Mouse (Mus musculus): ENCODE measurements at regions not wholly inside any gene's neighbourhood (a gene's known extent, or its start where the extent isn't known, plus 50 kb on each side); places are given as distances from the start of the nearest gene placed in this dataset.
A peak's percentile ranks its signal among the peaks of the same experiment; 100 is the strongest.

DNA sequence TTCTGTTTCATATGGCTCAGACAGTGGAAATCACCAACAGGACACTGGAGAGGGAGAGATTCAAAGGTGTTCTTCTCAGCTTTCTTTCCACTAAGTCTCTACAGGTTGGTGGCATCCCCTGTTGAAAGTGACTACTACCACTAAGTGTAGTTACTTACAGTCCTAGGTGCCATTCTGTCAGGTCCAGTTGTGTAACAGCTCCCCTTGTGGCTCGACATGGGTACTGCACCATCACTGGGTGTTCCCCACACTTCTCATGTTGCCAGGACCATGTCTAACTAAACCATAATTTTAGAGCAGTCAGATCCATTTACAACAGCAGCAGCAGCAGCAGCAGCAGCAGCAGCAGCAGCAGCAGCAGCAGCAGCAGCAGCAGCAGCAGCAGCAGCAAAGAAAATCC lies 151.1 kb downstream of the Foxa2 start:
- ATAC-seq (ENCODE audit: low FRiP score, low TSS enrichment) (no peak), DNase-seq (peak; percentile 75)
- H3K4me1 ChIP-seq (ENCODE audit: control insufficient read depth, insufficient read depth, low read length): no peaks in the 10 kb centered on the region
- no peak overlapping the region for H3K9ac ChIP-seq (replicated peaks; ENCODE audit: low read length)
- H3K27me3 ChIP-seq (ENCODE audit: control insufficient read depth, insufficient read depth, low read length): no peaks in the 10 kb centered on the region
- no peak overlapping the region for H3K4me2 ChIP-seq (ENCODE audit: low read length)
- H3K36me3 ChIP-seq (ENCODE audit: control insufficient read depth, insufficient read depth, low read length): no peaks in the 10 kb centered on the region
- H3K4me3 ChIP-seq (replicated peaks; ENCODE audit: low read depth, low read length): no peak overlapping the region
- WGBS: 0% methylated on average over 1 of the region's 1 CpGs
- H3K9me3 ChIP-seq (ENCODE audit: control insufficient read depth, low read length): no peaks in the 10 kb centered on the region
- H3K27ac ChIP-seq (replicated peaks; ENCODE audit: low read depth, low read length): no peak overlapping the region

GRCm38 (mm10) chr2:147894213-147894612 lies 152.6 kb downstream of the Foxa2 start:
- no peak for DNase-seq
- 13% methylated on average over 1 of the region's 1 CpGs for WGBS

GRCm38 (mm10) chr2:147886191-147886590 lies 160.6 kb downstream of the Foxa2 start:
- WGBS: 59% methylated on average over 6 of the region's 6 CpGs
- Histone ChIP-seq H3K9me3 (ENCODE audit: control insufficient read depth, low read length) (no peaks in the 10 kb centered on the region), H3K4me2 (ENCODE audit: low read length) (no peak overlapping the region), H3K4me1 (ENCODE audit: control insufficient read depth, insufficient read depth, low read length) (no peaks in the 10 kb centered on the region), H3K27ac (replicated peaks; ENCODE audit: low read depth, low read length) (no peak overlapping the region), H3K4me3 (replicated peaks; ENCODE audit: low read depth, low read length) (no peak overlapping the region), H3K36me3 (ENCODE audit: control insufficient read depth, insufficient read depth, low read length) (no peaks in the 10 kb centered on the region), H3K9ac (replicated peaks; ENCODE audit: low read length) (no peak overlapping the region), H3K27me3 (ENCODE audit: control insufficient read depth, insufficient read depth, low read length) (no peaks in the 10 kb centered on the region)
- no peak for DNase-seq
- ATAC-seq (ENCODE audit: low FRiP score, low TSS enrichment): no peak

More at GRCm38 (mm10) chr2:147894213-147894612, 152.6 kb downstream of the Foxa2 start:
- no peak overlapping the region for H3K4me3 ChIP-seq (replicated peaks; ENCODE audit: low read depth, low read length)
- H3K27me3 ChIP-seq (ENCODE audit: control insufficient read depth, insufficient read depth, low read length): no peaks in the 10 kb centered on the region
- H3K9ac ChIP-seq (replicated peaks; ENCODE audit: low read length): no peak overlapping the region
- no peaks in the 10 kb centered on the region for H3K4me1 ChIP-seq (ENCODE audit: control insufficient read depth, insufficient read depth, low read length)
- H3K27ac ChIP-seq (replicated peaks; ENCODE audit: low read depth, low read length): no peak overlapping the region
- ATAC-seq (ENCODE audit: low FRiP score, low TSS enrichment): no peak
- no peak overlapping the region for H3K4me2 ChIP-seq (ENCODE audit: low read length)
- H3K36me3 ChIP-seq (ENCODE audit: control insufficient read depth, insufficient read depth, low read length): no peaks in the 10 kb centered on the region
- no peaks in the 10 kb centered on the region for H3K9me3 ChIP-seq (ENCODE audit: control insufficient read depth, low read length)

DNA sequence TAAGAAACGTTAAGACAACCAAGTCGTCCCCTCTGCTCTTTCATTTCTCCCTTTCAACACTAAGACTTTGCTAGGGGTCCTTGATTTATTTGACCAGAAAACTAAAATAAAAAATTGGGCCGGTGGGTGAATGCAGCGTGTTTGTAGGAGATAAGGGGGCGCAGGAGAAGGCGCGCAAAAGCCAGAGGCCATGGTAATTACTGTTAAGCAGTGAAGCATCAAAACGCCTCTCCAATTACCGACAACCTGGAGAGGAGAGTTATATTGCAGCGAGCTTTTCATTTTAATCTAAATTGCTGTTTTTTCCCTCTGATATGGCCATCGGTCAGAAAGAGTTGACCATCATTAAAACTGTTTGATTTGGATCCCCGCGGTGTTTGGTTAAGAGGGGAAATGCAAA lies 168.9 kb downstream of the Foxa2 start:
- peaks cover 8% of the 10 kb centered on the region; the same call in 1 of the 2 replicates for H3K27me3 ChIP-seq (ENCODE audit: control insufficient read depth, insufficient read depth, low read length)
- DNase-seq (peak; percentile 48), ATAC-seq (ENCODE audit: low FRiP score, low TSS enrichment) (no peak)
- no peak overlapping the region for H3K27ac ChIP-seq (replicated peaks; ENCODE audit: low read depth, low read length)
- no peak overlapping the region for H3K4me3 ChIP-seq (replicated peaks; ENCODE audit: low read depth, low read length)
- H3K4me2 ChIP-seq (ENCODE audit: low read length): peak overlapping the region; percentile 64
- no peaks in the 10 kb centered on the region for H3K9me3 ChIP-seq (ENCODE audit: control insufficient read depth, low read length)
- no peak overlapping the region for H3K9ac ChIP-seq (replicated peaks; ENCODE audit: low read length)
- WGBS: 12% methylated on average over 13 of the region's 13 CpGs
- H3K36me3 ChIP-seq (ENCODE audit: control insufficient read depth, insufficient read depth, low read length): no peaks in the 10 kb centered on the region
- H3K4me1 ChIP-seq (ENCODE audit: control insufficient read depth, insufficient read depth, low read length): peaks cover 19% of the 10 kb centered on the region

DNA sequence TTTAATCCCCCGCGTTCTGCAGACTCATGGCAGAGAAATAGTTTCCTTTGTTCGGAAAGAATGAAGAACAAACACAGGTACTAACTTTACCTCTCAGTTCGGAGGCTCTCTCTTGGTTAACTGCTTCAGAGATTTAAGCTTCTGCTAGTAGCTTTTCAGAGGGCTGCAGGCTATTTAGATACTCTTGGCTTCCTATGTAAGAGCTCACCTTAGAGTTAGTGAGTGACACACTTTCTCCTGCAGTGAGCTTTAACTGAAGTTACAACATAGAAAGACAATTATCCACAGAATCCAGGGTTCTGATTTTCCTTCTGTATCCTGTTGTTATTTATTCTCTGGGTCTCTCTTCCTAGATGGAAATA lies 169.2 kb downstream of the Foxa2 start:
- Histone ChIP-seq H3K36me3 (ENCODE audit: control insufficient read depth, insufficient read depth, low read length) (no peaks in the 10 kb centered on the region), H3K9ac (replicated peaks; ENCODE audit: low read length) (no peak overlapping the region), H3K27ac (replicated peaks; ENCODE audit: low read depth, low read length) (peak overlapping the region; percentile 60), H3K27me3 (ENCODE audit: control insufficient read depth, insufficient read depth, low read length) (peaks cover 8% of the 10 kb centered on the region; the same call in 1 of the 2 replicates), H3K4me3 (replicated peaks; ENCODE audit: low read depth, low read length) (peak overlapping the region; percentile 32), H3K4me1 (ENCODE audit: control insufficient read depth, insufficient read depth, low read length) (peaks cover 19% of the 10 kb centered on the region), H3K9me3 (ENCODE audit: control insufficient read depth, low read length) (no peaks in the 10 kb centered on the region), H3K4me2 (ENCODE audit: low read length) (peak overlapping the region; percentile 64)
- WGBS: 2% methylated on average over 4 of the region's 4 CpGs
- ATAC-seq (ENCODE audit: low FRiP score, low TSS enrichment) (no peak), DNase-seq (no peak)

DNA sequence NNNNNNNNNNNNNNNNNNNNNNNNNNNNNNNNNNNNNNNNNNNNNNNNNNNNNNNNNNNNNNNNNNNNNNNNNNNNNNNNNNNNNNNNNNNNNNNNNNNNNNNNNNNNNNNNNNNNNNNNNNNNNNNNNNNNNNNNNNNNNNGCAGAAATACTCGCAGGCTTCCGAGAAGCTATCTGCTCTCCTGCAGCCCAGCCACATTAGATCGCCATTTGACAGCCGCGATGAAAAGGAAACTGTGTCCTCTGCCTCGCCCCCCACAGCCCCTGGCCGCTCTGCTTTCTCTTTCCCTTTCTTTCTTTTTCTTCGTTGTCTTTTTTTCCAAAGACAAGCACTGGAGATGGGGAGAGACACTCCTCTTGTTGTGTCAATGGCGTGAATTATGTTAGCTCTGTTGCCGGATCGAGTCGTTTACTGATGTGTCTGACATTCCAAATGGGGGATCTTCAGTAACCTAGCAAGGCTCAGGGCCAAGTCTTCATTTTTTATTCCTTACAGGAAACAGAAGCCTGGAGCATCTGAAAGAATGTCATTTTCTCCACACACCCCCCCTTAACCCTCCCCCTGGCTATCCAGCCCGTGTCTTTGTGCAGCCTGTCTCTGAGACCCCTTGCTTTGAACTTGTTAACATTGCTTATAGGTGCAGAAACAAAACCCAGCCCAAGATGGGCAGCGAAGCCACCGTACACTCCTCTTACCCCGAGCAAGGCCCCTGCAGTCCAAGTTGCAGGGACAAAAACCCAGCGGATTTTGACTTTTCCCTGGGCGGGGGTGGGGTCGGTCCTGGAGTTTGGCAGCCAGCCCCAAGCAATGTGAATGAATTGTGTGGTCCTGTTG lies 169.8 kb downstream of the Foxa2 start:
- ATAC-seq (ENCODE audit: low FRiP score, low TSS enrichment) (peak; percentile 44; the same call in 1 of the 2 replicates), DNase-seq (peak; percentile 67)
- peak overlapping the region; percentile 40 for H3K9ac ChIP-seq (replicated peaks; ENCODE audit: low read length)
- peaks cover 19% of the 10 kb centered on the region for H3K4me1 ChIP-seq (ENCODE audit: control insufficient read depth, insufficient read depth, low read length)
- 1% methylated on average over 19 of the region's 19 CpGs for WGBS
- peak overlapping the region; percentile 32 for H3K4me3 ChIP-seq (replicated peaks; ENCODE audit: low read depth, low read length)
- no peaks in the 10 kb centered on the region for H3K36me3 ChIP-seq (ENCODE audit: control insufficient read depth, insufficient read depth, low read length)
- H3K9me3 ChIP-seq (ENCODE audit: control insufficient read depth, low read length): no peaks in the 10 kb centered on the region
- H3K27ac ChIP-seq (replicated peaks; ENCODE audit: low read depth, low read length): peak overlapping the region; percentile 60
- peak overlapping the region; percentile 64 for H3K4me2 ChIP-seq (ENCODE audit: low read length)
- peaks cover 8% of the 10 kb centered on the region; the same call in 1 of the 2 replicates for H3K27me3 ChIP-seq (ENCODE audit: control insufficient read depth, insufficient read depth, low read length)

- ATAC-seq (ENCODE audit: low FRiP score, low TSS enrichment) (no peak), DNase-seq (no peak)
- Histone ChIP-seq H3K9ac (replicated peaks; ENCODE audit: low read length) (no peak overlapping the region), H3K9me3 (ENCODE audit: control insufficient read depth, low read length) (no peaks in the 10 kb centered on the region), H3K4me2 (ENCODE audit: low read length) (no peak overlapping the region), H3K36me3 (ENCODE audit: control insufficient read depth, insufficient read depth, low read length) (no peaks in the 10 kb centered on the region), H3K27me3 (ENCODE audit: control insufficient read depth, insufficient read depth, low read length) (peaks cover 8% of the 10 kb centered on the region; the same call in 1 of the 2 replicates), H3K4me1 (ENCODE audit: control insufficient read depth, insufficient read depth, low read length) (peaks cover 17% of the 10 kb centered on the region), H3K4me3 (replicated peaks; ENCODE audit: low read depth, low read length) (no peak overlapping the region), H3K27ac (replicated peaks; ENCODE audit: low read depth, low read length) (no peak overlapping the region)
- WGBS: 90% methylated on average over 3 of the region's 3 CpGs
Observed at GRCm38 (mm10) chr2:147872972-147873371, 173.8 kb downstream of the Foxa2 start.

DNA sequence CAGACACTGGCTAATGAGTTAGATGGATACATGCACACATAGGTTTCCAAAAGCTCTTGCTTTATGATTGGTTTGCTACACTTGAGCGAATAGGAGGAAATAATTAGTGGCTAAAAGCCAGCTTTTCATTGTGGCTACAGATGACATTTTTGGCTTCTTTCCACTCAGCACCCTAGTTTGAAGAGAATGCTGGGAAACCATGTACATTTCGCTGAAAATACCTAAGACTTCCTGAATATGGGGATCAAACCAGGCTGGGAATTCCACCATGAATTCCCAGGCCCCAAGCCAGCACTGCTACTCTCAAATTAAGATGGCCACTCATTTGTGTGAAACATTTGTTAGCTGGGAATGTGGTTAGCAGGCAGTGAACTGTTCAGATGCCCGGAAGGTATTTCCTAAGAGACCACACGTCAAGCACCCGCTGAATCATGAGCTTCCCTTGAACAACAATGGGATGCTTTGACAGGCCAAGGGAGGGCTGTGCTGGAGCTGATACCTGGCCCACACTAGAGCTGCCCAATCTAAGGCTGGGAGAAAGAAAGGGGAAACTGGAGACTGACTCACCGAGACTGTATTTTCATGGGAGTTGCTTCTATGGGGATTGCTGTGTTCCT lies 195.5 kb downstream of the Foxa2 start:
- WGBS: 86% methylated on average over 6 of the region's 6 CpGs
- H3K4me2 ChIP-seq (ENCODE audit: low read length): no peak overlapping the region
- DNase-seq (no peak), ATAC-seq (ENCODE audit: low FRiP score, low TSS enrichment) (no peak)
- H3K9ac ChIP-seq (replicated peaks; ENCODE audit: low read length): no peak overlapping the region
- no peaks in the 10 kb centered on the region for H3K4me1 ChIP-seq (ENCODE audit: control insufficient read depth, insufficient read depth, low read length)
- no peaks in the 10 kb centered on the region for H3K36me3 ChIP-seq (ENCODE audit: control insufficient read depth, insufficient read depth, low read length)
- no peaks in the 10 kb centered on the region; the same call in 1 of the 2 replicates for H3K27me3 ChIP-seq (ENCODE audit: control insufficient read depth, insufficient read depth, low read length)
- H3K27ac ChIP-seq (replicated peaks; ENCODE audit: low read depth, low read length): no peak overlapping the region
- no peaks in the 10 kb centered on the region for H3K9me3 ChIP-seq (ENCODE audit: control insufficient read depth, low read length)
- no peak overlapping the region for H3K4me3 ChIP-seq (replicated peaks; ENCODE audit: low read depth, low read length)
